Mouse (Mus musculus): ENCODE results near the gene Ldlr.
A peak's percentile ranks its signal among the peaks of the same experiment; 100 is the strongest.

- TF ChIP-seq CTCF (IDR thresholded peaks at IDR 0.05; ENCODE audit: borderline replicate concordance, insufficient read depth, low read depth, low read length) (no peak), POLR2A (IDR thresholded peaks at IDR 0.05; ENCODE audit: borderline replicate concordance, insufficient read depth, low read length) (peak; percentile 53; the same call in 1 of the 2 replicates)
Observed at GRCm38 (mm10) chr9:21723377-21724146, at the start of gene Ldlr.
